In genomic region chr7:45128624-45129246, GRCm38 (mm10) we compare ENCODE assay signal across 8 mouse cellular contexts. TPM values are rescaled to one million over a fixed set of nuclear protein-coding genes. Genes with fewer than 3 reads are reported as not detected.
DNase-seq lines count a peak whose midpoint lies in the region; ATAC-seq and TF ChIP-seq lines count a peak whose summit lies in the region.

Gene Rpl13a (minus strand): TSS chr7:45128761.

- H3K4me1 ChIP-seq in bone marrow, adult 2 months (ENCODE audit: control insufficient read depth, insufficient read depth, low read length) = peaks cover 6% of the 10 kb centered on the region; the same call in 1 of the 2 replicates
- peaks cover 38% of the 10 kb centered on the region for H3K4me1 ChIP-seq in embryonic facial prominence, embryonic 15.5 days
- peaks cover 26% of the 10 kb centered on the region for H3K4me1 ChIP-seq in limb, embryonic 14.5 days (ENCODE audit: control insufficient read depth, insufficient read depth, low read length)
- H3K4me1 ChIP-seq in midbrain, postnatal 0 days (ENCODE audit: insufficient read depth, low read length) = peaks cover 6% of the 10 kb centered on the region; the same call in 1 of the 2 replicates

- peak within 1 kb of the TSS; percentile 96 for H3K4me3 ChIP-seq in bone marrow, adult 2 months (replicated peaks; ENCODE audit: control insufficient read depth, low read depth, low read length)
- H3K4me3 ChIP-seq in embryonic facial prominence, embryonic 15.5 days (replicated peaks) = peak within 1 kb of the TSS; percentile 90
- peak within 1 kb of the TSS; percentile 96 for H3K4me3 ChIP-seq in limb, embryonic 14.5 days (replicated peaks; ENCODE audit: low read length)
- peak within 1 kb of the TSS; percentile 90 for H3K4me3 ChIP-seq in midbrain, postnatal 0 days (ENCODE audit: low read depth, low read length)

- ATAC-seq in embryonic facial prominence, embryonic 15.5 days (ENCODE audit: insufficient number of reproducible peaks, low FRiP score, low TSS enrichment, low read depth) = peak; percentile 94
- peak; percentile 93 for ATAC-seq in limb, embryonic 14.5 days (ENCODE audit: low FRiP score, low read depth)
- peak; percentile 92 for ATAC-seq in midbrain, postnatal 0 days (ENCODE audit: low FRiP score)

- DNase-seq in 416B (ENCODE audit: low read depth) = peak; percentile 100
- DNase-seq in heart, adult 8-10 months (ENCODE audit: low spot score) = peak; percentile 100
- peak; percentile 100 for DNase-seq in kidney, adult 9 months
- DNase-seq in limb, embryonic 14.5 days (ENCODE audit: low spot score) = peak; percentile 99
- DNase-seq in midbrain, postnatal 0 days (ENCODE audit: low spot score) = peak; percentile 100
- peak; percentile 92 to 95 for DNase-seq in spleen, postnatal 14 days (ENCODE audit: low spot score in 2 of 2)

- TF ChIP-seq CTCF in bone marrow, adult 2 months (IDR thresholded peaks at IDR 0.05; ENCODE audit: control insufficient read depth, insufficient read depth, low read length) = peak; percentile 73
- peak; percentile 89 for TF ChIP-seq CTCF in midbrain, postnatal 0 days (IDR thresholded peaks at IDR 0.05)

- H3K27ac ChIP-seq in bone marrow, adult 2 months (ENCODE audit: control insufficient read depth, insufficient read depth, low read depth, low read length, poor library complexity) = peak within 1 kb of the TSS; percentile 91
- peak within 1 kb of the TSS; percentile 93 for H3K27ac ChIP-seq in embryonic facial prominence, embryonic 15.5 days (replicated peaks)
- H3K27ac ChIP-seq in limb, embryonic 14.5 days (replicated peaks; ENCODE audit: low read depth, low read length) = peak within 1 kb of the TSS; percentile 91
- H3K27ac ChIP-seq in midbrain, postnatal 0 days (ENCODE audit: low read depth, low read length) = peak within 1 kb of the TSS; percentile 92

- H3K4me2 ChIP-seq in embryonic facial prominence, embryonic 15.5 days (replicated peaks) = peak within 1 kb of the TSS; percentile 82
- peak within 1 kb of the TSS; percentile 90 for H3K4me2 ChIP-seq in limb, embryonic 14.5 days (replicated peaks; ENCODE audit: low read depth, low read length, severe bottlenecking)
- H3K4me2 ChIP-seq in midbrain, postnatal 0 days (ENCODE audit: low read depth, low read length, poor library complexity, severe bottlenecking) = peak within 1 kb of the TSS; percentile 93

- peak within 1 kb of the TSS; percentile 98 for H3K9ac ChIP-seq in embryonic facial prominence, embryonic 15.5 days
- H3K9ac ChIP-seq in limb, embryonic 14.5 days (ENCODE audit: low read depth, low read length, severe bottlenecking) = peak within 1 kb of the TSS; percentile 99
- H3K9ac ChIP-seq in midbrain, postnatal 0 days (replicated peaks; ENCODE audit: low read length, poor library complexity, severe bottlenecking) = peak within 1 kb of the TSS; percentile 97

- H3K9me3 ChIP-seq in embryonic facial prominence, embryonic 15.5 days (replicated peaks) = no peaks in the 10 kb centered on the region
- no peaks in the 10 kb centered on the region for H3K9me3 ChIP-seq in limb, embryonic 14.5 days (ENCODE audit: control insufficient read depth, low read length)
- H3K9me3 ChIP-seq in midbrain, postnatal 0 days (ENCODE audit: low read length) = no peaks in the 10 kb centered on the region

- H3K36me3 ChIP-seq in embryonic facial prominence, embryonic 15.5 days = peaks cover 24% of the 10 kb centered on the region
- H3K36me3 ChIP-seq in limb, embryonic 14.5 days (ENCODE audit: control insufficient read depth, insufficient read depth, low read length) = peaks cover 30% of the 10 kb centered on the region
- peaks cover 16% of the 10 kb centered on the region for H3K36me3 ChIP-seq in midbrain, postnatal 0 days (ENCODE audit: insufficient read depth, low read length)

- H3K27me3 ChIP-seq in embryonic facial prominence, embryonic 15.5 days = no peaks in the 10 kb centered on the region
- no peaks in the 10 kb centered on the region for H3K27me3 ChIP-seq in limb, embryonic 14.5 days (ENCODE audit: control insufficient read depth, insufficient read depth, low read length)
- no peaks in the 10 kb centered on the region for H3K27me3 ChIP-seq in midbrain, postnatal 0 days (ENCODE audit: insufficient read depth, low read length)

- peak; percentile 93 for TF ChIP-seq POLR2A in bone marrow, adult 2 months (IDR thresholded peaks at IDR 0.05; ENCODE audit: borderline replicate concordance, control insufficient read depth, low read depth, low read length)
- peak; percentile 98 for TF ChIP-seq POLR2A in limb, embryonic 14.5 days (IDR thresholded peaks at IDR 0.05; ENCODE audit: borderline replicate concordance, extremely low read depth, insufficient read depth, insufficient read length)

- under 1% methylated on average over 48 of the region's 48 CpGs for WGBS in bone marrow, adult 2 months
- WGBS in embryonic facial prominence, embryonic 15.5 days = under 1% methylated on average over 48 of the region's 48 CpGs
- under 1% methylated on average over 39 of the region's 48 CpGs for WGBS in limb, embryonic 14.5 days
- whole genome bisulfite sequencing in midbrain, postnatal 0 days = 0% methylated on average over 46 of the region's 48 CpGs

RNA-seq across cellular contexts. Expression of gene Rpl13a, which starts in this region (rescaled TPM):
- 2,527 and 4,441 TPM in 2 replicates for polyA plus RNA-seq in bone marrow, adult 2 months (2011; ENCODE audit: insufficient read depth, insufficient read length, low replicate concordance, missing spikeins)
- polyA plus RNA-seq in embryonic facial prominence, embryonic 15.5 days (2015; fragmentation: Nextera tagmentation; extraction: Ambion mirVana) = 1,369 and 1,440 TPM in 2 replicates
- 100 to 1,000 TPM; 580 to 769 (median 686) TPM for total RNA-seq in heart, adult 8-10 months (2022)
- polyA plus RNA-seq in limb, embryonic 14.5 days (2012; rRNA removed) = 3,691 and 3,912 TPM in 2 replicates
- 1,718 and 1,777 TPM in 2 replicates for polyA plus RNA-seq in limb, embryonic 14.5 days (2014; fragmentation: Nextera tagmentation; extraction: Ambion mirVana)
- total RNA-seq in midbrain, postnatal 0 days (2014; rRNA removed) = 1,048 and 1,621 TPM in 2 replicates
- 667 and 701 TPM in 2 replicates for polyA plus RNA-seq in midbrain, postnatal 0 days (2015; fragmentation: Nextera tagmentation; extraction: Ambion mirVana)

Comparison
In these comparisons a context has a peak if more than half of its experiments do, and no peak if none do; other contexts are left out.
1. Peak in every context shown above with its lines: DNase-seq, ATAC-seq, H3K4me3 ChIP-seq and H3K27ac ChIP-seq.